Mouse (Mus musculus): ENCODE data around the gene Hdc.
A peak's percentile ranks its signal among the peaks of the same experiment; 100 is the strongest.

The Hdc gene

GRCm38 (mm10) chr2:126600533-126600932 lies 18.6 kb downstream of the Hdc start:
- peak; percentile 82 for DNase-seq (ENCODE audit: low read depth)

DNA sequence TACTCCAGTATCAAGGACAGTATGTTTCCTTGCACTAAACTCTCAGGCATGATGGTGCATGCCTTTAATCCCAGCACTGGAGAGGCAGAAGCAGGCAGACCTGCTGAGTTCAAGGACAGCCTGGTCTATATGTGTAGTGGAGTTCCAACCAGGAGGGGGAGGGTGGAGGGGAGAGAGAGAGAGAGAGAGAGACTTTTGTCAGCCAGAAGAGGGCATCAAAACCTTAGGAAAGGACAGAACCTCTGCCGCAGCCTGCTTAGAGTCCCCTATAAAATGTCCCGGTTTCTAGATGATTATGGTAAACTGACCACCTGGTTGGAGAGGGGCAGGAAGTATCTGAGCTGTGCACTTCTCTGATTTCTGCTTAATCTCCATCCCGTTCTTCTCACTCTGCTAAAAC lies 20.1 kb downstream of the Hdc start:
- peak; percentile 87 for DNase-seq (ENCODE audit: low read depth)

DNA sequence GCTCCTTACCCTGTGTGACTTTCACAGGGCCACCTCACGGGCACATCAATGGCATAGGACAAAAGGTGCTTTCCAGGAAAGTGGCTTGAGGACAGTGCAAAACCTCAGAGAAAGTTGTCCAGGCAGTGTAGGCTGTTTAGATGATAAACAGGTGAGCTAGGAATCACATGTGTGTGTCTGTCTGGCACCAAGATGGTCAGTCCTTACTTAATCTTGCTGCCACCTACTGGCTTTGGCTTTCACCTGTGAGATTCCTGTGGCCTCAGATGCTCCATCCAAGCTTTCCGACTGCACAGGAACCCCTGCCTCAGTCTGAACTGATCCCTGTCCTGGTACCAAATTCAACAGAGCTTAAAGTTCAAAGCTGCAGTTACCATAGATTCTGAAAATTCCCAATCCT lies 20.7 kb downstream of the Hdc start:
- DNase-seq (ENCODE audit: low read depth) = peak; percentile 54

- DNase-seq (ENCODE audit: low read depth) = peak; percentile 77
Measured at GRCm38 (mm10) chr2:126597279-126598241, 21.5 kb downstream of the Hdc start.

GRCm38 (mm10) chr2:126596347-126597072 lies 22.6 kb downstream of the Hdc start:
- DNase-seq (ENCODE audit: low read depth) = no peak

DNA sequence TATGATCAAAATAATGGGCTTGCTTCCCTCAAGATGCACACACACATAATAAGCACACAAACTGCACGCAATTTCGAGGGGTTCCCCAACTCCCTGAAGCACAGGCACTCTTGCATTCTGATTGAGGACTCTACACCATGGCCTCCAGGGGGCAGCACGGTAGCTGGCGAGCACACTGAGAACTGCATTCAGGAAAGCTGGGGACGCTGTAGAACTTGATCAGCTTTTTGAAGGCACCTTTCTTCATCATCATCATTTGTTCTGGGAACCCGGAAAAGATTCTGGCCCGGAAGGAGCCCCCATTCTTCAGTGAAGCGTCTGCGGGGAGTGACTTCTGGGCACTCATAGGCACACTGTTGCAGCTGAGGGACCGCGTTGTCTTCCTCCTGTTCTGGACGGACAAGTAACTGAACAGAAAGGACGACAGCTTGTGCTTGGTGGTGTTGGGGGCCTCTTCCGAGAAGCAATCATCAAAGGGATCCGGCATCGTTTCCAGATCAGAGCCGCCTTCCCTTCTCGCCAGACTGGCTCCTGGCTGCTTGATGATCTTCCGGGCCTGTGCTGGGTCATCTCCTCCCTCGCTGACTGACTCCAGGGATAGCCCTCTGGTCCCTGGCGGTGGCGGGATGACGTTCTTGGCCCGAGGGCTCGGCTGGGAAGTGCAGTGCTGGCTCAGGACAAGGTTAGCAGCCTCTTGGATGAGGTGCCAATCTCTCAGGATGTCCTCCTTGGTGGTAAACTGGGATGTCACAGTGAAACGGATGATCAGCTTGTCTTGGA lies 25.1 kb downstream of the Hdc start:
- DNase-seq (ENCODE audit: low read depth) = peak; percentile 69

DNA sequence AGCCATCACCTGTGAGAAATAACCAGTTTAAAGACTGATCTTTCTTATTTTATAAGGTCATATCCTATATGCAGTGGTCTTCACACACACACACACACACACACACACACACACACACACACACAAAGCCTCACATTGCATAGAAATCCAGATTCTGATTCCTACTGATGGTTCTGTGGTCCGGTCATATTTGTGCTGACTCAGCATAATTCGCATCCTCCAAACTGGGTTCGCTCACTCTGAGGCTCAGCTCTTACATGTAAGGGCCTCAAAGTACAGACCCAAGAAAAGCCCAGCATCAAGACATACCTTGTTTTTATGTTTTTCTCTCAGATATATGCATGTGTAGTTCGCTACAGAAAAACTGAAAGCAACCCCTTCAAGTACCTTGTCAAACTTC lies 27.8 kb downstream of the Hdc start:
- DNase-seq (ENCODE audit: low read depth) = no peak

GRCm38 (mm10) chr2:126587468-126587867 lies 31.6 kb downstream of the Hdc start:
- peak; percentile 45 for DNase-seq (ENCODE audit: low read depth)

- DNase-seq (ENCODE audit: low read depth) = no peak
Measured at GRCm38 (mm10) chr2:126584621-126585369, 34.3 kb downstream of the Hdc start.

DNA sequence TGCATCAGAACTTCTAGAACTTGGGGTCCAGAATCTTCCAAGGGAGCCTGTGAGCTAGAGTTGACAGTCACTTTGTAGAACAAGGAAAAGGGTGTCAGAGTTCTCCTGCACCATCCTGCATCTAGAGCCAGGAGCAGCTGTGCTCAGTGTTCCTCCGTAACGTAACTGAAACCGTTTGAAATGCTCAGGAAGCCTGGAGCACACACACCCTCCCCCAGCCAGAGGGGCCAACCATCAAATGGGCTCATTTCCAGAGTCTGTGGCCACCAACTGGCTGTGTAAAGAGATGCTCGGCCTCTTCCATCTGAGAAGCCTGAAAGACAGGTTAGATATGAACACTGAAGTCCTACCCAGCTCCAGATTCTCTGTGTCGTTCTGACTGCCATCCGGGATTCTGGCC lies 35.1 kb downstream of the Hdc start:
- DNase-seq (ENCODE audit: low read depth) = no peak

DNA sequence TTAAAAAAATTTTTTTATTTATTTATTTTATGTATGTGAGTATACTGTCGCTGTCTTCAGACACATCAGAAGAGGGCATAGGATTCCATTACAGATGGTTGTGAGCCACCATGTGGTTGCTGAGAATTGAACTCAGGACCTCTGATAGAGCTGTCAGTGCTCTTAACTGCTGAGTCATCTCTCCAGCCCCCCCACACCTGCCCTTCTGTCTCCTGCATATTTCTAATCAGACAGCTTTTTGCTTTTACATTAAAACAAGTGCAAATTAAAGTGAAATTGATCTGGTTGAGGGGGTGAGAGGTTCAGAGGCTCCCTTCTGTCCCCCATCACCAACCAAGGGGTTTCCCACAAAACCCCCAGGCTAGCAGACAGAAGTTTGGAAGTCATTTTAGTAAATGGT lies 39.8 kb downstream of the Hdc start:
- no peak for DNase-seq (ENCODE audit: low read depth)

- no peak for DNase-seq (ENCODE audit: low read depth)
Measured at GRCm38 (mm10) chr2:126577362-126577761, 41.7 kb downstream of the Hdc start.

GRCm38 (mm10) chr2:126575391-126576176 lies 43.5 kb downstream of the Hdc start:
- peak; percentile 8 for DNase-seq (ENCODE audit: low read depth)

- no peak for DNase-seq (ENCODE audit: low read depth)
Measured at GRCm38 (mm10) chr2:126572747-126573146, 46.4 kb downstream of the Hdc start.

DNA sequence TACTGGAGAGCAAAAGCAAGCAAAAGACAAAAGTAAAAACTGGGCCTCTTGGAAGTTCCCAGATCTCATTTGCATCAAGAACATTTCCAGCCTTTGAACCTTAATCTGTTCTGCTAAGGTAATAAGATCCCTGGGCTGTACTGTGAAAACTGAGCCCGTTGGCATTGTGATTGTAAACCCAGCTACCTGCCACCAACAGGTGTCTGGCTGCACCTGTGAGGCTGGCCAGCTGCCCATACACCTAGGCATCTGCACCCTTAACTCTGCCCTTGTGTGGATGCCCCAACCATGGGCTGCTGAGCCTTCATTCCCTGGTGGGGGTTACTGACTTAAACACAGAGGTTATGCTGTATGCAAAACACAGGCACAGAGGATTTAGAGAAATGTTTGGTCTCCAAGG lies 46.9 kb downstream of the Hdc start:
- DNase-seq (ENCODE audit: low read depth) = no peak

- peak; percentile 14 for DNase-seq (ENCODE audit: low read depth)
Measured at GRCm38 (mm10) chr2:126563411-126564105, 55.5 kb downstream of the Hdc start.

- DNase-seq (ENCODE audit: low read depth) = no peak
Measured at GRCm38 (mm10) chr2:126560094-126560493, 59.0 kb downstream of the Hdc start.

GRCm38 (mm10) chr2:126555533-126555932 lies 63.6 kb downstream of the Hdc start:
- DNase-seq (ENCODE audit: low read depth) = no peak

- no peak for DNase-seq (ENCODE audit: low read depth)
Measured at GRCm38 (mm10) chr2:126553291-126553639, 65.8 kb downstream of the Hdc start.
